Mouse (Mus musculus) brain, adult 2 months (tissue): ENCODE results near the gene Usp15.
A peak's percentile ranks its signal among the peaks of the same experiment; 100 is the strongest.

Experiments
- DNase-seq: peaks from one replicate; pipeline ENCODE4 v3.0.0; 2011; ENCODE audit warnings: low read depth, low spot score

The Usp15 gene

DNA sequence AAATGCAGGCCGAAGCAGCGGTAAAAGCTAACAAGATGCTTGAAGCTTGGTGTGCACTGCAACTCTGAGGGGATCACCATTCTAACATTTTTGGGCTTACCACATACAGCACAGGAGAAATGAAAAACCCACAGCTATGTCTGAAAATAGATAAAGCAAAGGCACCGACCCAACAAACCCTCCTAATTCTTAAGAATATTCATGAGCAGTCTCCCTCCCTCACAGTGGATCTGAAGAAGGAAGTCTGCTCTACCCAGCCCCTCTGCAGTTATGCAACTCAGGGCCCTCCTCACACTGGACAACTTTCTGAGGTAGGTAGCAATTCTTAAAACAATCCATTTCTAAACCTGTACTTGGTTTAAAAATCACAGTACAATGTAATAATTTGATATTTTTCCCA is 14.4 kb downstream of the Usp15 start:
- DNase-seq: peak; percentile 65

DNA sequence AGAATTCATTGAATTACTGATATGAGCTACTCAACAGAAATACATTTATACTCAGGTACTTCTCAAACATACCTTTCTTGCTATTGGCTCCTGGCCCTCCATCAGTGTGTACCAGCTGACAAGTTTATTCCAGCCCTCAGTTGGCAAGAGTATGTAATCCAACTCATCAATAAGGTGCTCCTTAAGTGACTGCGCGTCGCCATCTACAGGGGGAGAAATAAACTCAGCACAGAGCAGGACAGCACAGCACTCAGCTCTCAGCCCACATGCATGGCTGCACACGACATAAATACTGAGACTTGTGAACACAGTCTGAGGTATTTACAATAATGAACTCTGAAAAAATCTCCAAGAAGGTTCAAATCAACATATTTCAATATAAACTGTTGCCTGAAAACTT is 21.0 kb downstream of the Usp15 start:
- peak; percentile 23 for DNase-seq

DNA sequence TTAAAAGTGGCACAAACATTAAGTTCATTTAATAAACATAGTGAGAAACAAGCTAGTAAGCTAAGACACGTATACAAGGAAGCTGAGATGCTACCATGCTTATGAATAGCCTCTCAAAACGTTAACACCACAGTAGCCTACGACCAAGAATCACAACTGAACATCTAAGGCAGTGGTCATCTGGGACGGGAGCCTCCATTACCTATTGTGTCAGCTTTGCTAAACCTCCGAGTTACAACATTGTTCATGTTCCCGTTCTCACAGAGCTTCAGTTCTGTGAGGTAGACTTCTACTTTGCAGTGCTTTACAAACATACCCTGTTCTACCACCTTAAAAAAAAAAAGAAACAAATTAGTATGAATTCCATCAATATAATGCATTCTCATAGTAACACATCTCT is 25.9 kb downstream of the Usp15 start:
- no peak for DNase-seq

DNA sequence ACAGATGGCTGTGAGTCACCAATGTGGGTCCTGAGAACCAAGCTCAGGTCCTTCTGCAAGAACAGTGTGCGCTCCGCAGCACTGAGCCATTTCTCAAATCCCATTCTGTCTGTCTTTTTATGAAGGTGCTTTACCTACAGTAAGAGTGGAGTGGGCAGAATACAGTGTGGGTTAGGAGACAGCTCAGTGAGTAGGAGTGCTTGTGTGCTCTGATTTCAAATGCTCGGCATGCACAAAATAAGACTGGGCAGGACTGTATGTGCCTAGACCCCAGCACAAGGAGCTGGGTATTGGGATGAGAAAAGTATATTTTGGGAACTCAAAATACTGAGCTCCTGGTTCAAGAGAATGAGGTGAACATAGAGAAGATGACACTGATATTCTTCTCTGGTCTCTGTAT is 31.3 kb downstream of the Usp15 start:
- DNase-seq: no peak

DNA sequence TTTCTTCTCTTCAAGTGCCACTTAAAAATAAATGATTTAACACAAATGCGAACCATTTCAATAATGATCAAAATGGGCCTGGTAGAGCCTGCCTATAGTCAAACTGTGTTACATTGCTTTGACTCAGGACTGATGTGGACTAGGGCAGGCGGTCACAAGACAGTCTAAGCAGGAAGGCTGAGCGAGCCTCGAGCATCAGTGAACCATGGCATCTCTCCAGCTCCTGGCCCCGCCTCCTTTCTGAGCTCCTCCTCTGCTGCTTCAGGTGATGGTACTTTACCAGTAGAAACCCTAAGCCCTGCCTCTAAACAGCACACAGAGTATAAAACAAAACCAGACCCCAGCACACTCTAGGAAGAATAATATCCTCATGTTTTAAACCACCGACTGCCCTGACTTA is 36.3 kb downstream of the Usp15 start:
- DNase-seq: no peak

DNA sequence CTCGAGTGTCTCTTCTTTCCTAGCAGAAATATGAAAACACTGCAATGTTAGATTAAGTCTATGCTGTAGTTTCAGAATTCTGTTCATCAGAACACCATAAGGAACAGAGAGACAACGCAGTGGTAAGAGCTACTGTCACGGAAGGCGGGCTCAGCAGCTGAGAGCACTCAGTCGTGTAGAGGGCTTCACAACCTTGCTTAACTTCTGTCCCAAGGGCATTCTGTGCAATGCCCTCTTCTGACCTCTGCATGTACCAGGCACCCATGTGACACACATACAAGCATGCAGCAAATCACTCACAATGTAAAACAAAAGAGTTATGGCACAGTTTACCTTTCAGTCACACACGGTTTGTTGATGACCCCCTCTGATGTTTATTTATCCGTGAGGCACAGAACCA is 37.5 kb downstream of the Usp15 start:
- DNase-seq: no peak

DNA sequence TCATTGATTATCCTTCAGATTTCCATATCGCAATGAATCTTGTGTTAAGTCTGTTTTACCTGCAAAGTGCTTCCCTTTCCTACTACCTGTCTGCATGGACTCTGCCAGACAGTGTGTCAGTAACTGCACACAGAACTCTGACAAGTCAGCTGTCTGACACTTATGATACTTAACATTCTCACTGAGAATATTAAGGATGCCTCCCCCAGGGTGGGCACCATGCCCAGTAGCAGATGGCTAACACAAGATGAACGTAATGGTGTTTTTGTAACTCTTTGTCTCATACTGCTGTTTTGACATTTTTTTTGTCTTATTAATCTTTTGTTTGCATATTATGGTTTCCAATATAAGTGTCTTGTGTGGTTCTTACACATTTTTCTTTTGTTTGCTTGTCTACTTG is 40.4 kb downstream of the Usp15 start:
- DNase-seq: peak; percentile 64

DNA sequence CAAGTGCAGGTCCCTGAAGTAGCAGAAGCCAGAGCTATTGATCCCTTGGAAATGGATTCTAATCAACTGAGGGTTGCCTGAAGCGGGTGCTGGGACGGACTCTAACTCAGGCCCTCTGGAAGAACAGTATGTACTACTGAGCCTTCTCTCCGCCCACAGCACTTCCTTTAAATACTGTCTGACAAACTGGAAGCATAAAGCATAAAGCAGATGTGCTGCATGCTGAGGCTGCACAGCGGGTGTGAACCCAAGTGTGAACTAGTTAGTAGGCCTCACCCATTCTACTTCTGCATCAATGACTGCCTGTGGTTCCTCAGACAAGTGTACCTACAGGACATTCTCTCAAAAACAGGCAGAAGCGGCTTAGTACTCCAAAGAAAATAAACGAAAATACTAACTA is 41.0 kb downstream of the Usp15 start:
- DNase-seq: peak; percentile 47

DNA sequence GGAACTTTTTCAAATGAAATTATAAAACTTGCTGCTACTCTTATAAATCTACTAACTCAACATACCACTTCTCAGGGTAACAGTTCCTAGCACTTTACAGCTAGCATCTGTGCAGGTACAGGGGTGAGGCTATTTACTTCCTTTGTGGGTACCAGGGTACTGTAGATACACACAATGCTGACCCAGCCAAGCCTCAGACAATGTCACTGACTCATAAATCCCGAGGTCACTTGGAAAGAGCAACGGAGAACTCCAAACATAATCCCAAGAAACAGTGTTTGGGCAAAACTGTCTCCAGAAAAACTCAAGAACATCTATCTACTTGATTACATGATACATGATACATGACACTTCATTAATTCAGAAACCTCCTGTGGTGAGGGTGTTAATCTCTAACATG is 43.5 kb downstream of the Usp15 start:
- no peak for DNase-seq

DNA sequence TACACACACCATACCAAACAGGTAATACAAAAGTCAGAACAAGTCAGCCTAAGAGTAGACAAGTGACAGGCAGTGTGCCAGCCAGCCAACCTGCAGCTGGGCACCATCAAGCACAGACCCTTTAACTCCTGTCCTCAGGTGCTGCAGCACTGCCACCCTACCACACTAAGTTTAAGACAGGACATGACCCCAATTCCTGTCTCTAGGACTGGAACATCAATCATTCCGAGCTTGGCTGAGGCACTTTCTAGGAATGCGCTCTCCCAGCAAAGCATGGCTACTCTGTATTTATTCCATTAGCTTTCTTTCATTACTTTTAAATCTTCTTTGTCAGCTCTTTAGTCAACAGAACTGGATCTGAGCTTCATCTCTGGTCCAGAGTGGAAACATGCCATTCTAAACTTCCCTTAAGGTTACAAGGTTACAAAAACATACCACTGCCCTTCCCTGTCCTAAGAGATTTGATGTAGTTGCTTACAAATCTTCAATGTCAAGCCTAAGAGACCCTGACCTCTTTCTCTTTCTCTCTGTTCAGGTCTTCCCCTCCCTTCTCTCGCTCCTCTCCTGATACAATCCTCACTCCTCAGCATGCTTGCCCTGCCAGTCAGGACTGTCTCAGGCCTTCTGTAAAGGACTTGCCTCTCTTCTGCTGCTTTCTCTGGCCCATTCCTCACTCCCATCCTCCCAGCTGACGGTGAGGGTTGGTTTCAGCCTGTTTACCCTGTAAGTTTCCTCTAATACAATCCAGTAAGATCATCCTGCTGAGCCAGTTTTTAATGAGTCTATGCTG is 48.6 kb downstream of the Usp15 start:
- DNase-seq: no peak

DNA sequence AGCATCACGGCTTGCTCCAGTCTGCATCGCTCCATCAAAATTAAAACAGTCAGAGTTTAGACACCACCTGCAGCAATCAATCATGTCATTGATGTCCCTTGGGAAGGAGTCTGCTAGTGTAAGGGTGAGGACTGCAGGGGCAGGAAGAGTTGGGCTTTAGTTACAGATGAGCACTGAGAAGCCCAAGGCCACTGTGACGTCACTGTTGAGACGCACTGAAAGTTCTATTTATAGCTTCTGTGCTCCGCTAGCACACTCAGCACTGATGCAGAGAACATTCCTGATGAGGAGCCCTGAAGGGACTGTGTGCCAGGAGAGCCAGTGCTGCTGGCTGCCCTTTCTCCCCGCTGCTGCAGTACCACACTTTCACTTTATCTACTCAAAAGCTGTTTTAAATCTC is 49.6 kb downstream of the Usp15 start:
- DNase-seq: peak; percentile 78

DNA sequence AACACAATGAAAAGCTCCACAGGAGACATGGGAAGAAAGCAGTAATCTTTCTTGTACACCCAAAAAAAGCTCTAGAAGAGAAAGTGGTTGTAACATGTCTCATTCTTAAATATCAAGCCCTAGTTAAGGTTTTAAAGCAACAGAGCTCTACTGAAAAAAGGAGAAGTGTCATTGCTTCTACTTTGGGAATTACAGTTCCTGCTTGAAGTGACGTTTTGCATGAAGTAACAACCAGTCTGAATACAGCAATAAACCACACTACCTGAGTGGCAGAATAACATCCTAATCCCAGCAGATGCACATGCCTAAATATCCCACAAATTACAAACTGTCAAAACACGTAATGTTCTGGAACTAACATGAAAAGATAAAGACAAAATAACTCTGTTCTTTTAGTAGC is 50.4 kb downstream of the Usp15 start:
- DNase-seq: no peak

DNA sequence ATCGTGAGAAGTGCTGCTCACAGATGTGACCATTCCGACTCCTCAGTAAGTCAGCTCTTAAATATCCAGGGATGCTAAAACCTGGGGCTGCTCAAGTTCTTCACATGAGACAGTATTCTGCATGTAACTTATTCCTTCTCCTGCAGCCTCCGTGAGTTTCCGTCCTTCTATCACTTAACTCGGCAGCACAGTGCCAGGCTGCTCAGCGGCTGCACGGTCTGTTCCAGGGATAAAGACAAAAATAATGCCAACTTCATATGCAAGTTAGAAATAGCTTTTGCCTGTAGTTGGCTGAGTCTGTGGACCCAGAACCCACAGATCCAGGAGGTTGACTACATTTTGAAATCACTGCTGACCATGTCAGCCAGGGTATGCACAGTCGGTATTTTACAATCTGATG is 52.5 kb downstream of the Usp15 start:
- peak; percentile 68 for DNase-seq

DNA sequence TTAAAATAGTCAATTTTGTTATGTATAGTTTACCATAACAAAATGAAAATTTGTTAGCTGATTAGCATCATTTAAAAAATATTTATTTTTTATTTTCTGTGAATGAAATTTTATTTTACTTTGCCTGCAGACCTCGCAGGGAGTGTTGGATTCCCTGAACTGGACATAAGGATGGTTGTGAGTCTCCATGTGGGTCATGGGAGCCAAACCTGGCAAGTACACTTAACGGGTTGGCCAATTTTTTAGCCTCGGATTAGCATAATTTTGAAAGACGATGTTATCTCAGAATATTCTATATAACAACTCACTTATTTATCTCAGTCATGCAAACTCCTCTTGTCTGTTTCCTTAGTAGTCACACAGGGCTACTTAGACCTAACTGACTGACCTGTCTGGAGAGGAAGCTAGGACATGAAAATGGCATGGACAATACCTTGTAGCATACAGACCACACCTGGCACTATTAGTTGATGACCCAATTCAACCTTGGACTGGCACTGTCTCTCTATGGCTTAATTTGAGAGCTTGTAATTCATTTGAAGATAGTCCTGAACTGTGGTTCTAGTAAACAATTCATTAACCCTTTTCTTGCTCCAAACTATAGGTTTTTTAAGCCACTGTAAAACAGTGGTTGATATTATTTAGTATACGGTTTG is 54.3 kb downstream of the Usp15 start:
- DNase-seq: peak; percentile 69

DNA sequence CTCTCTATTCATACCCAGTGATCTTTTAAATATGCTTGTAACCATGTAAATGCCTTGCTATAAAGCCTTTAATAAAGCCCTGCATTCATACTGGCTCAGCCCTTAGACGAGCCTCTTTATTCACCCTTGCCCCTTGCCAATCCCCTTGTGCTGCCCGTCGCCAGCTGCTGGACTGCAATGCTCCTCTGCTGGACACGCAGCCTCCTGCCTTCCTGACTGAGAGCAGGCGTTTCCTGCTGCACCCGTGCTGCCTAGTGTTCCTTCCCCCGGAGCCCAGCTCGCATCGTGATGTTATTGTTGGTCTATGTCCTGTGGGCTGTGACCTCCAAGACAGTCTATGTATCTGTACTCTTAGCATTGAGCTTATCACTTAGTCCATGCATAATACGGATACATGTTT is 61.0 kb downstream of the Usp15 start:
- no peak for DNase-seq

DNA sequence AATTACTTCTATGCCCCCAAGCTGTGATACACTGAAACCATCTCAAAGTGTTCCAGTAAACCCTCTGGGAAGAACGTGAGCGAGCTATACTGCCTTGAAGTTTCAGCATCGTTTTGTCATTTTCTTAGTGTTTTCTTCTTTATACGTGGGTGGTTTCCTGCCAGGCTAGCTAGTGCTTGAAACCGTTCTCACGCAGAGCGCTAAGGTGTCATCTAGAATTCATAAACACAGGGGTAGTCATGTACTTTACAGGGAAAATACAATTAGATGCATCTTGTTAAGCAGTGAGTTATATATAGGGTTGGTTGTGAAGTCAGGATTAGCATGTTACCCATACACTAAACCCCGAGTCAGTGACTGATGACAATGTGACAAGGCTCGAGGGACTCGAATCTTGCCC is 65.3 kb downstream of the Usp15 start:
- DNase-seq: peak; percentile 46

DNA sequence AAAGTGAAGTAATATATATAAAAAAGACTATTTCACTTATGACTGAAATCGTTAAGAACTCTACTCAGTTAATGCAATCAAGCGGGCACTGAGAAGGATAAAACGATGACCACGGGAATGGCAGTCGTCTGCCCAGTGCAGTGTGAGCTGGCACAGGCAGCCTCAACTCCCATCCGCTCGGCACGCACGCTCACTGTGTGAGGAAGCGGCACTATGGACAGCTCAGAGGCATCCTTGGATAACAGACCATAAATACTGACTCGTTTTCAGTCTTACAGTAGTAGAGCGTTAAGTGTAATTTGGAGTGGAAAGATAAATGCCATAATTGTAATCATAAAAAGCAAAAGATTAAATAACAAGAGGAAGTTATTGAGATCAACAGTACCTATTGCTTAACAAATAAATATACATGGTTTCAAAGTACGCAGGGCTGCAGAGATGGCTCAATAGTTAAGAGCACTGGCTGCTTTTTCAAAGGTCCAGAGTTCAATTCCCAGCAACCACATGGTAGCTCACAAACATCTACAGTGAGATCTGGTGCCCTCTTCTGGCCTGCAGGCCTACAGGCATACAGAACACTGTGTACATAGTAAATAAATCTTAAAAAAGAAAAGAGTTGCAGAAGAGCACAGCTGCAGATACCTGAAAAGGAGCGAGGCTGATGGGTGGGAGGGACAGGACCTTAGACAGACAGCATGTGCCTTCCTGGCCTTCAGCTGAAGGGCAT is 76.0 kb downstream of the Usp15 start:
- DNase-seq: no peak

DNA sequence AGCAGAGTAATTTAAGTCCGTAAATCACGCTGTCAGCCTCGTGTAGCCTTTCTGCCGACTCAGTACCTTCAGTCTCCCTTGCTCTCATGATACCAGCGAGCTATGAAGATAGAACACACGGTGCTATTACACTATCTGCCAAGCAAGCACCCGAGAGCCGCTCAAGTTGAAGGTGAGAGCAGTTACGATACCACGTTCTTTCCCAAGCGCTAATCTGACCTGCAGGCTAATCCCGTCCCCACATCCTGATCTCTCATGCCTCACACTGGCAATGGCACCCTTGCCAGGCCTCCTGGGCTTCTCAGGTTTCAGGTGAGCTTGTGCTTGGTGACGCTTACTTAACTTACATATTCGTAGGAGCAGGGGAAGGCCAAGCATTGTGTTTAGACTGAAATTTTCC is 79.9 kb downstream of the Usp15 start:
- no peak for DNase-seq

DNA sequence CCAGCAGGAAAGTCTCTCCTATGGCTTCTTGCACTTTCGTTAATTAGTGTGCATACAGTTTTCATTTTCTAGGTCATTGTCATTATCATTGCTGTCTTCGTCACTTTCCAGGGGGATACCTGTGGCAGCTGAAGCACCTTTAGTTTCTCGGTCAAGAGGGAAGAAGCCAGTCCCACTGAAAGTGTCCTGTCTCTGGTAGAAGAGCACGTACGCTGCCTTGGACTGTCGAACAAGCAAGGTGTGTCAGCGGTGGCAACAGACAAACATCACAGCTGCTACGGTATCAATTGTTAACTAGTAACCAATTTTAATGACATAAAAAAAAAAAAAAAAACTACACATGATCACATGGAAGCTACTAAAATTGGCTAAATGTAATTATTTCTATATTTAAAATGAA is 83.3 kb downstream of the Usp15 start:
- DNase-seq: no peak

DNA sequence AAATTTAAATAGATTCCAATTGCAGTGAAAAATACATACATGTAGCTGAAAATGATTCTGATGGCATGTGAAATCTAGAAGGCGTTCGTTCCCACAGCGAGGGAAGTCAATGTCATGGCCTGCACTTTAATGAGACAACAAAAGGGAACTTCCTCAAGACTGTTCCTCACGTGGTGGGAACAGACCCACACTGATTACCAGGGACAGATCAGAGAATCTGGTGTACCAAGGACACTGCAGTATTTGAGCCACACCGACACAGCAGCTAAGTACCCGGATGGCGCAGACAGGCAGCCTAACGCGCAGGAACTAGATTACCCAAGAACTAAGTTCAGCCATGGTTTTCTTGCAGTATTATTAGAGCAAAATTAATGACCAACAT is 84.0 kb downstream of the Usp15 start:
- no peak for DNase-seq

DNA sequence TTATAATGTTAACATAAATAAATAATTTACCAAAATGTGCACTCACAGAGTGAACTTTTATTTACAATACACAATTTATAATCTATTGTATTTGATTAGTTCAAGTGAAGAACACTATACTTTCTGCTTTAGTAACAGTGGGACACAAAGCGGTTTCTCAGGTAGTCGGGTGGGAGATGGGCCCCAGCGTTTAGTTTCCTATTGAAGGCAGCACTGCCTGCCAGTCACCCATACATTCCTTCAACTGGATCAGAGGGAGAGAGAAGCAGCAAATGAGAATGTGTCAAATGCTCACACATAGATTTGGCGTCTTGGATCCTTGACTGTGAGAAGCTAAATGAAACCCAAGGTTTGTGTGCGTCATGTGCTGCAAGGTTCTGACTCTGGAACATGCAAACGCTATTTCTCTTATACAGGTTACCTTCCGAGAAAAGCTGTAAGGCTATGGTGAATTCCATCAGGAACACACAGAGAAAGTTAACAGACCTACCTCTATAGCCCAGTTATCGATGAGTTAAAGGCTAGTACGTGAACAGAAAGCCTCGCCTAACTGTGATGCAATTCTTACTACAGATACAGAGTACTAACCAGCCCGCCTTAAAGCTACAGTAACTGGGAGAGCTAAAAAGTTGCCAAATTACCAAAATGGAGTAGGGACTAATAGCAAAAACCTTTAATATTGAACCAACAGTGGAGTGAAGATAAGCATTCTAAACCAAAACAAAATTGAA is 84.6 kb downstream of the Usp15 start:
- DNase-seq: no peak

DNA sequence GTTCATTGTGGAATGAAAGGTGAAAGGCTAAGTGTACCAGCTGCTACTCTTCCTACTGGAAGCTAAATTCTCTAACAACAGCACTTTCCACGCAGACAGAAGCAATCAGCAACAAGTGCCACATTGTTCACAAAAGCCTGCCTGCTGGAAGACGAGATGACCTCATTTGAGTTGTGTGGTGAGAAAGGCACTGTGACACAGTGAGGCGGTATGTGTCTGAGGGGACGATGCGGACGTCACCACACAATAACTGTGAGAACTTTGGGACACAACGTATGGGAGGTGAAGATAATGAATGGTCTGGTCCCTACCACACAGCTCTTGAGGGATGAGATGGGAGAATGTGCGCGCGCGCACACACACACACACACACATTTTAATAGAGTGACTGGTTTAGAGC is 86.2 kb downstream of the Usp15 start:
- DNase-seq: peak; percentile 71
